23 mouse cellular contexts compared by ENCODE assay signal in genomic region chr2:72246376-72246775, GRCm38 (mm10). TPM values are rescaled to one million over a fixed set of nuclear protein-coding genes. Genes with fewer than 3 reads are reported as not detected.
DNase-seq lines count a peak whose midpoint lies in the region; ATAC-seq and TF ChIP-seq lines count a peak whose summit lies in the region.
"Had no signal": no experiment of that assay in that cellular context is flagged by ENCODE, and none has a peak within 500 bp of the region (broad histone marks: within the 10 kb centered on the region; RNA-seq: fewer than 3 reads in every experiment).

No protein-coding gene starts in this region.

- H3K9me3 ChIP-seq in embryonic facial prominence, embryonic 13.5 days: no peaks in the 10 kb centered on the region
- no peaks in the 10 kb centered on the region for H3K9me3 ChIP-seq in embryonic facial prominence, embryonic 10.5 days
- no peaks in the 10 kb centered on the region for H3K9me3 ChIP-seq in heart, embryonic 10.5 days
- H3K9me3 ChIP-seq in stomach, embryonic 14.5 days (ENCODE audit: control insufficient read depth, low read depth, low read length): no peaks in the 10 kb centered on the region
- no peaks in the 10 kb centered on the region for H3K9me3 ChIP-seq in stomach, postnatal 0 days (ENCODE audit: control insufficient read depth, low read length)
- H3K9me3 ChIP-seq: forebrain, embryonic 13.5 days; forebrain, embryonic 15.5 days; G1E had no signal

- no peak for TF ChIP-seq EP300 in stomach, postnatal 0 days (optimal IDR thresholded peaks at IDR 0.05)

- no peak overlapping the region for H3K4me2 ChIP-seq in embryonic facial prominence, embryonic 13.5 days
- no peak overlapping the region for H3K4me2 ChIP-seq in stomach, embryonic 14.5 days (replicated peaks; ENCODE audit: low read depth, low read length)
- H3K4me2 ChIP-seq in stomach, postnatal 0 days (replicated peaks; ENCODE audit: low read depth): no peak overlapping the region
- H3K4me2 ChIP-seq: forebrain, embryonic 13.5 days; forebrain, embryonic 15.5 days had no signal

- intact Hi-C loops in heart, postnatal 10 days (cut with DNase I): no loop called here

- no peak for DNase-seq in embryonic facial prominence, embryonic 10.5 days (ENCODE audit: low spot score)
- DNase-seq in heart, embryonic 10.5 days (ENCODE audit: low spot score): peak; percentile 70
- no peak for DNase-seq in heart, postnatal 10 days
- no peak for DNase-seq in stomach, postnatal 0 days (ENCODE audit: low spot score)
- DNase-seq: adrenal gland, adult 8-10 months; adrenal gland, postnatal 14 days; adrenal gland, postnatal 36 days; B cell, adult 2 months; cerebellum, adult 11-12 months; cerebellum, adult 2 months; cerebellum, adult 9-10 months; cerebellum, postnatal 10 days; cerebellum, postnatal 25 days; forebrain, postnatal 0 days had no signal

- no peak overlapping the region for H3K4me3 ChIP-seq in embryonic facial prominence, embryonic 13.5 days
- H3K4me3 ChIP-seq in embryonic facial prominence, embryonic 10.5 days: no peak overlapping the region
- H3K4me3 ChIP-seq in heart, embryonic 10.5 days: no peak overlapping the region
- no peak overlapping the region for H3K4me3 ChIP-seq in stomach, embryonic 14.5 days (ENCODE audit: low read depth, low read length)
- no peak overlapping the region for H3K4me3 ChIP-seq in stomach, postnatal 0 days (ENCODE audit: low read depth, low read length)
- H3K4me3 ChIP-seq: forebrain, embryonic 13.5 days; forebrain, embryonic 15.5 days had no signal

- WGBS in embryonic facial prominence, embryonic 13.5 days: 88% methylated on average over 11 of the region's 11 CpGs
- WGBS in embryonic facial prominence, embryonic 10.5 days: 86% methylated on average over 11 of the region's 11 CpGs
- 80% methylated on average over 11 of the region's 11 CpGs for WGBS in heart, embryonic 10.5 days
- 82% methylated on average over 11 of the region's 11 CpGs for WGBS in stomach, embryonic 14.5 days
- WGBS in stomach, postnatal 0 days: 84% methylated on average over 11 of the region's 11 CpGs

- ATAC-seq in embryonic facial prominence, embryonic 13.5 days (ENCODE audit: insufficient number of reproducible peaks, insufficient read depth, low FRiP score, low TSS enrichment, low read depth): no peak
- ATAC-seq in stomach, embryonic 14.5 days (ENCODE audit: insufficient number of reproducible peaks, insufficient read depth, low FRiP score, low read depth): no peak
- no peak for ATAC-seq in stomach, postnatal 0 days (ENCODE audit: low FRiP score, low TSS enrichment)
- ATAC-seq: activated CD4-positive, CD25-positive, alpha-beta regulatory T cell, adult 4 months; CD4-positive, CD25-positive, alpha-beta regulatory T cell, adult 4 months; forebrain, embryonic 13.5 days; forebrain, embryonic 15.5 days; forebrain, postnatal 0 days; Patski had no signal

- no peak overlapping the region for H3K9ac ChIP-seq in embryonic facial prominence, embryonic 13.5 days
- no peak overlapping the region for H3K9ac ChIP-seq in stomach, embryonic 14.5 days (replicated peaks; ENCODE audit: low read depth, low read length)
- H3K9ac ChIP-seq in stomach, postnatal 0 days (ENCODE audit: low read length): no peak overlapping the region
- H3K9ac ChIP-seq: forebrain, embryonic 13.5 days; forebrain, embryonic 15.5 days; forebrain, postnatal 0 days had no signal

- no peak for TF ChIP-seq CTCF in stomach, postnatal 0 days (IDR thresholded peaks at IDR 0.05; ENCODE audit: low read depth)

- peak overlapping the region; percentile 13 for H3K27ac ChIP-seq in embryonic facial prominence, embryonic 13.5 days
- no peak overlapping the region for H3K27ac ChIP-seq in embryonic facial prominence, embryonic 10.5 days (replicated peaks)
- H3K27ac ChIP-seq in heart, embryonic 10.5 days: no peak overlapping the region
- H3K27ac ChIP-seq in stomach, embryonic 14.5 days (ENCODE audit: low read length): peak overlapping the region; percentile 53; the same call in 1 of the 2 replicates
- no peak overlapping the region for H3K27ac ChIP-seq in stomach, postnatal 0 days (replicated peaks)
- H3K27ac ChIP-seq: forebrain, embryonic 13.5 days; forebrain, embryonic 15.5 days had no signal

- no peaks in the 10 kb centered on the region for H3K27me3 ChIP-seq in embryonic facial prominence, embryonic 13.5 days
- no peaks in the 10 kb centered on the region; the same call in 1 of the 2 replicates for H3K27me3 ChIP-seq in embryonic facial prominence, embryonic 10.5 days (replicated peaks; ENCODE audit: low read depth, poor library complexity, severe bottlenecking)
- H3K27me3 ChIP-seq in heart, embryonic 10.5 days (ENCODE audit: insufficient read depth, poor library complexity, severe bottlenecking): no peaks in the 10 kb centered on the region
- no peaks in the 10 kb centered on the region for H3K27me3 ChIP-seq in stomach, embryonic 14.5 days (ENCODE audit: control insufficient read depth, insufficient read depth, low read length)
- no peaks in the 10 kb centered on the region for H3K27me3 ChIP-seq in stomach, postnatal 0 days (ENCODE audit: control insufficient read depth, insufficient read depth, low read length)
- H3K27me3 ChIP-seq: CH12.LX; forebrain, embryonic 15.5 days; Patski had no signal

- H3K36me3 ChIP-seq in embryonic facial prominence, embryonic 13.5 days: no peaks in the 10 kb centered on the region
- no peaks in the 10 kb centered on the region for H3K36me3 ChIP-seq in embryonic facial prominence, embryonic 10.5 days (replicated peaks)
- no peaks in the 10 kb centered on the region for H3K36me3 ChIP-seq in heart, embryonic 10.5 days
- H3K36me3 ChIP-seq in stomach, embryonic 14.5 days (ENCODE audit: control insufficient read depth, insufficient read depth, low read length): no peaks in the 10 kb centered on the region
- no peaks in the 10 kb centered on the region; the same call in 1 of the 2 replicates for H3K36me3 ChIP-seq in stomach, postnatal 0 days (ENCODE audit: control insufficient read depth, insufficient read depth, low read length)
- H3K36me3 ChIP-seq: forebrain, embryonic 15.5 days; G1E had no signal

- H3K4me1 ChIP-seq in embryonic facial prominence, embryonic 13.5 days: peaks cover 14% of the 10 kb centered on the region
- H3K4me1 ChIP-seq in embryonic facial prominence, embryonic 10.5 days: peaks cover 22% of the 10 kb centered on the region
- H3K4me1 ChIP-seq in heart, embryonic 10.5 days: peaks cover 17% of the 10 kb centered on the region
- 0 out of 2 replicates have a peak, but pooled peaks cover 3% of the 10 kb centered on the region for H3K4me1 ChIP-seq in stomach, embryonic 14.5 days (ENCODE audit: control insufficient read depth, insufficient read depth, low read length)
- H3K4me1 ChIP-seq in stomach, postnatal 0 days (replicated peaks; ENCODE audit: control insufficient read depth, insufficient read depth): no peaks in the 10 kb centered on the region

RNA-seq across cellular contexts. Expression of gene Map3k20, which starts 39.1 kb away (rescaled TPM):
- polyA plus RNA-seq in embryonic facial prominence, embryonic 13.5 days (2015; fragmentation: Nextera tagmentation; extraction: Ambion mirVana): 17.6 and 19.7 TPM in 2 replicates
- polyA plus RNA-seq in embryonic facial prominence, embryonic 10.5 days (2016; fragmentation: Nextera tagmentation; extraction: Ambion mirVana): 7.3 and 8.7 TPM in 2 replicates
- polyA plus RNA-seq in heart, embryonic 10.5 days (2016; fragmentation: Nextera tagmentation; extraction: Ambion mirVana): 27.9 and 60.5 TPM in 2 replicates
- total RNA-seq in heart, postnatal 10 days (2021): 100 to 1,000 TPM; 216 to 235 TPM
- 32.5 and 35.8 TPM in 2 replicates for polyA plus RNA-seq in stomach, embryonic 14.5 days (2014; fragmentation: Nextera tagmentation; extraction: Ambion mirVana)
- 15.9 and 17.0 TPM in 2 replicates for polyA plus RNA-seq in stomach, postnatal 0 days (2015; fragmentation: Nextera tagmentation; extraction: Ambion mirVana)

Comparison
In these comparisons a context has a peak if more than half of its experiments do, and no peak if none do; other contexts are left out.
1. H3K27ac ChIP-seq: peak in embryonic facial prominence, embryonic 13.5 days (single experiment) and stomach, embryonic 14.5 days (single experiment); none in embryonic facial prominence, embryonic 10.5 days (single experiment), heart, embryonic 10.5 days (single experiment) and stomach, postnatal 0 days (single experiment).